Mouse (Mus musculus) c-Kit-negative CD71-positive TER-119-positive erythroid progenitor cells, embryonic 14.5 days (primary cell): ENCODE data around the gene Dcst1.

ENCODE experiments used
- DNase-seq: peaks from one replicate; pipeline ENCODE4 v3.0.0-alpha.2; 2013; ENCODE audit warnings: low read depth, low spot score

The Dcst1 gene

GRCm38 (mm10) chr3:89361675-89362074 lies 3.4 kb downstream of the Dcst1 start, which contains the start of gene Dcst2:
Gene Dcst2 (plus strand): TSS chr3:89361975.
- DNase-seq, result no peak

DNA sequence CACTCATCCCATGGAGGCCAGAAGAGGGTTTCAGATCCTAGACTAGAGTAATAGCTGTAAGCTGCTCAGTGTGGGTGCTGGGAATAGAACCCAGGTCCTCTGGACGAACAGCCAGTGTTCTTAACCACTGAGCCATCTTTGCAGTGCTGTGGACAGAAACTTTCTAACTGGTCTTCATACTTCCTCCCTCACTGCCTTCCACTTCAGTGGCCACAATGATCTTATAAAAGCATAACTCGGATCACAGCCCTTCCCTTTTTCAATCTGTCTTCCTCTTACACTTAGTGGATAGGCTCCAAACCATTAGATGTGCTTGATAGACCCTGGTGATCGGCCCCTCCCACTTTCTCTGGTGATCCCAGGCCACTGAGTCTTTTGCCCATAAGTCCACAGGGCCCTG lies 4.8 kb downstream of the Dcst1 start:
- DNase-seq, result no peak

DNA sequence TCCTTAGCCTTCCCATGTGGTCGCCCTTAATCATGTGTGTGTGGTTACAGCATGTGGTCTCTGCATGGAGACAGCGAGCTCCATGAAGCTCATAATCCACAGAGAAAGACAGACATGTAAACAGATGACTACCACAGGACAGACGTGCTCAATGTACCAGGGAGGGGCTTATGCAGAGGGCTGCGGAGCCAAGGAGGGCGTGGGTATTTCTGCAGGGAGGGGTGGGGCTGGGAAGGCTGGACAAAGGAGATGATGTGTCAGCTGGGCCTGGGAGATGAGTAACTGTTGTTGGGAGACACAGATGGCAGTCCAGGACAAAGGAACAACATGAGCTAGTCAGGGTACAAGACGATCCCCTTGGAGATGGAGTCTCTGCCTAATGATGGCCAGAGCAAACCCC lies 5.4 kb downstream of the Dcst1 start:
- DNase-seq, result no peak

- DNase-seq, result no peak
These were observed 9.0 kb downstream of the Dcst1 start for GRCm38 (mm10) chr3:89356029-89356428.

DNA sequence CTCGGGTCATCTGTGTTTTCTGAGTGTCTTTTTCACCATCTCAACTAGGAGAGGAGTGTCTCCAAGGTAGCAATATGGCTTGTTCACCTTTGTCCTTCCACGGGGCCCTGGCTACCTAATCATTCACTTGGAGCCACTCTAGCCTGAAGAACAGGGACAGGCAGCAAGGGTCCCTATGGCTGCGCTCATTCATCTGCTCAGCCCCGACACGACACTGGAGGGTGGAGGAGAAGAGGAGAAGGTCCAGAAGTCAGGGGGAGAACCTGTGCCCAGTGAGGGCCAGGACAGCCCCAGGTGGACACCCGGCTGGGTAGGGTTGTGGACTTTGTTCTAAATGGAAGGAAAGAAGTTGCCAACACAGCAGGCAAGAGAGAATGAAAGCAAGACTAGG lies 9.5 kb downstream of the Dcst1 start:
- DNase-seq, result no peak

GRCm38 (mm10) chr3:89354816-89355511 lies 10.1 kb downstream of the Dcst1 start:
- DNase-seq, result peak; percentile 20

- DNase-seq, result no peak
These were observed 13.8 kb downstream of the Dcst1 start for GRCm38 (mm10) chr3:89351271-89351670.

GRCm38 (mm10) chr3:89349869-89350501 lies 15.1 kb downstream of the Dcst1 start, which contains the start of gene Adam15:
Gene Adam15 (minus strand): TSS chr3:89349996.
- peak; percentile 29 for DNase-seq

GRCm38 (mm10) chr3:89348911-89349868 lies 15.9 kb downstream of the Dcst1 start:
- DNase-seq, result no peak

DNA sequence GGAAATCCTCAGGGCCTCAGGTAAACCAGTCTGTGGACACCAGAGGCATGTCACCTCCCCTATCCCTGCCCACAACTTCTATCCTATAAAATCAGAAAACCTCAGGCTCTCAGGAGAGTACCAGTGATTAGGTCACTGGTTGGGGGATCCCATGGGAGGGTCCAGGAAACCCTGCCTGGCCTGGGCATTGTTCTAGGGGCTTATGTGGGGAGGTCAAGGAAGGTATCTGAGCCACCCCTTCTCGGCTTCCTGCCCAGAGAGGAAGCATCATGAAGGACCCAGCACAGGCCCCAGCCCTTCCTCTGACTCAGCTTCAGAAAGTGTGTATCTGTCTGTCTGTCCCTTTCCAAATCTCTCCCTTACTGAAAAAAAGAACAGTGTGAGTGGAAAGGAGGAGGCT lies 17.1 kb downstream of the Dcst1 start:
- DNase-seq, result no peak

- no peak for DNase-seq
These were observed 18.1 kb downstream of the Dcst1 start for GRCm38 (mm10) chr3:89346815-89347540.

GRCm38 (mm10) chr3:89343279-89343678 lies 21.8 kb downstream of the Dcst1 start:
- DNase-seq, result no peak

- no peak for DNase-seq
These were observed 23.3 kb downstream of the Dcst1 start for GRCm38 (mm10) chr3:89341794-89342193.

DNA sequence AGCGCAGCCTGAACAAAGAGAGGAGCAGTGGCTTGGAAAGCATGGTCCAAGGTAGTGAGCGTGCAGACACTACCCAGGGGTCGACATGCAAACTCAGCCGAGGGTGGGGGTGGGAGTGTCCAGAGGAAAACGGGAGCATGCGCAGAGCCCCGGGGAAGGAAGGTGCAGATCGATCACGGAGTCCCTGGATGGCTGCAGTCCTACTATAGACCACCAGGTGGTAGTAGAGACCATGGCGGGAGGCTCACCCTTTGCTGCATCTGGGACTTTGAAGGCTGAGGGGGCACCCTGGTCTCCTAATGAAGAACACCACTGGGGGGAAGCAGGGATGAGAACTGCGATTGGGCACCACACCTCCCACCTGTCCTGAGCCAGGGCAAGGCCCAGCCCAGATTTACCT lies 24.6 kb downstream of the Dcst1 start:
- DNase-seq, result peak; percentile 39

DNA sequence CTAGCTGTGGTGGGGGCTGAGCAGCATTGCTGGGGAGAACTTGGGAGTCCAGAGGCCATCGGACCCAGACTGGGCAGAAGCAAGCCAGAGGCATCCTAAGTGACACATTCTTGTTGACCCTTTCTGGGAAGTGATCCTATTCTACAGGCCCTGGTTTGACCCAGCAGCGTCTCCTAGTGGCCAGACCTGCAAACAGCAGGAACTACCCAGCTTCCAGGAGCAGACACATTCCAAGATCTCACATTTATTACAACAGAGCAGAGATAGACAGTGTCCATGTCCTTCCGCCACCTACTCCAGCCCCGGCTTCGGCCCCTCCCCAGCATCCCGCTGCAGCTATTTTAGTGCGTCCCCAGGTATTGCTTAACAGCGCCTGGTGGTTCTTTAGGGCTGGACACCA lies 25.6 kb downstream of the Dcst1 start:
- DNase-seq, result peak; percentile 29

- DNase-seq, result no peak
These were observed 27.1 kb downstream of the Dcst1 start, which contains the start of gene Efna4 for GRCm38 (mm10) chr3:89337721-89338578. Gene Efna4 (minus strand): TSS chr3:89338028.

DNA sequence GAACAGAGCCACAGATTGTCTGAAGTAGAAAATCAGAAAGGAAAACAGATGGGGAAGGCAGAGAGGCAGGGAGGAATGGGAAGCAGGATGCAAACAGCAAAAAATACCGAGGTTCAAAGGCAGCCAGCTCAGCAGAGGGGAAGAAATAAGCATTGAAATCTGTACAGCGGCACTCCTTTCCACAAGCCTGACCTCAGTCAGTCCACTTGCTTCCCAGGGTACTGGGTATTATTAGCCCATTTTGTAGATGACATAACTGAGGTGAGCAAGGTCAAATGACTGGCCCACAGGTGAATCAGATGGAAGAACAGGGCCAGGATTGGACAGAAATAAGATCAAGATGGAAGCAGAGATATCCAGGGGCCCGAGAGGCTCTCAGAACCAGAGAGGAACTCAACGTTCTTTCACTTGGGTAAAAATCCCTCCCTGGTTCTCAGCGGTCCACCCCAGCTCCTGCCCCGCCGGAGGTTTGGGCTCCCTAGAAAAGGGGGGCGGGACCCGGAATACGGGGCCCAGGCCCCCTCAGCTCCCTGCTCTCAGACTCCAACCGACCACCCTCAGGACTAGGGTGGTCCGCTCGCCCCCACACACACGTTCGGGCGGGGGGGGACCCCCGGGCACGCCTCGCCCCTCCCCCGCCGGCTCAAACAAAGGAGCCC lies 27.9 kb downstream of the Dcst1 start:
- DNase-seq, result no peak

DNA sequence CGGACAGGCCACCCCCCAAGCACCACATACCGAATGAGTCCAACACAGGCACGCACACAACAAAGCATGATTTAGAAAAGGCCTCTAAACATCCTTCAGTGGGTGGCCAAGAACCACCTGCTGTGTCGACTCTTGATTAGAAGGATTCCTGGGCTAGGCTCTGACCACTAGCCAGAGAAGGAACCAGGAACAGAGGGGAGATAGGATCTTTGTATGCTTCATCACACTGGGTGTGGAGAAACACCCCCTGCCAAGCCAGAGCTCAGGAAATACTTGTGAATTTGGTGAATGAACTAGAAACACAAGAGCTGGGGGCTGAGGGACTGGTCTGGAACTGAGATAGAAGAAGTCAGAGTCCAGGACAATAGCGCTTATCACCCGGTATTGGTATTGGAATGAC lies 28.5 kb downstream of the Dcst1 start:
- no peak for DNase-seq

GRCm38 (mm10) chr3:89333053-89333452 lies 32.0 kb downstream of the Dcst1 start:
- DNase-seq, result no peak

GRCm38 (mm10) chr3:89332476-89332875 lies 32.6 kb downstream of the Dcst1 start:
- DNase-seq, result no peak
